Mouse (Mus musculus) liver, embryonic 14.5 days (tissue): ENCODE measurements around the gene Ptprt.

Source experiments
- CTCF ChIP-seq: IDR thresholded peaks from 2 replicates; pipeline ENCODE4 v1.5.1; 2016; ENCODE audit warnings: antibody characterized with exemption, low read depth, control low read depth
- EP300 ChIP-seq: IDR thresholded peaks from 2 replicates; pipeline ENCODE4 v1.6.1; 2016; ENCODE audit warnings: antibody characterized with exemption, low read depth

DNA sequence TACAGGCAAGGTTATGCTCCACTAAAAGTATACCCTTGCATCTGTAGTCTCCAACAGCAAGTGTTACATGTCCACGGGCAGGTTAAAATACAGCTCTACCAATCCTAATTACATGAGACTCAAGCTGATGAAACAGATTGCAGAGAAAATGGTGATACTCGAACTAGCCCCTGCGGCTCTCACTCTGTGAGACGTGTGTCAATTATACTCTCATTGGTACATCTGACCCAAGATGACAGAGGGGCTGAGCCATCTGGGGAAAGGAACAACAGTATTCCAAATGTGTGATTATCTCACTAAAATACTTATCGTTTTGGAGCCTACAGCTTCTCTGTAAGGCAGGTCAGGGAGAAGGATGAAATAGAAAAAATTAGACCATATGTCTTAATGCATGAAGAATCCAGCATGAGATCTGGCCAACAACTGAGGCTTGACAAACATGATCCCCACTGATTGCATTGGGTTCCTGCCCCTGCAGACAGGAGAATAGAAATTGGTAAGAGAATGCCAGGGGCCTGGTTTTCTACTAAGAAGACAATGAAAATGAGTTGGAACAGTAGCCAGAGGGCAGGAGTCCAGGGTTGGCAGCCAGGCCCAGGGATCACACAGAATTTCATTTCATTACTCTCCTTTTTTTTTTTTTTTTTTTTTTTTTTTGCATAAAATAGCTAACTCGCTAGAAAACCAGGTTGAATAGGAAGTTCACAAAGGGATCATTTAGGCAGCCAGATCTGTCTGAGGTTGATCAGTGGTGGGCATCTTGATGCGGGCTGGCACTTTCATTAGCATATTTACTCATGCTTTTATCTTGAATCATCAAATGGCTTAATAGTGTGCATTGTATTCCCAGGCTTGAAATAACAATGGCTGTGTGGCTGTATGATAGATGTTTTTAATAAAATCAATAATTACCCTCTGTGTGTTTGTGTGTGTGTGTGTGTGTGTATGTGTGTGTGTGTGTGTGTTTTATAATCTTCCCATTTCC is 699.5 kb downstream of the Ptprt start:
- TF ChIP-seq CTCF (no peak), EP300 (no peak)
